Mouse (Mus musculus): ENCODE results near the gene Rnf20.
A peak's percentile ranks its signal among the peaks of the same experiment; 100 is the strongest.

Rnf20 gene

GRCm38 (mm10) chr4:49688594-49689288, 56.9 kb downstream of the Rnf20 start:
- Histone ChIP-seq H3K27me3 (ENCODE audit: control insufficient read depth, insufficient read depth, low read length, poor library complexity, severe bottlenecking) (no peaks in the 10 kb centered on the region), H3K36me3 (ENCODE audit: control insufficient read depth, insufficient read depth, low read length, poor library complexity, severe bottlenecking) (no peaks in the 10 kb centered on the region)
- DNase-seq (ENCODE audit: low read depth, low spot score) = peak; percentile 49

DNA sequence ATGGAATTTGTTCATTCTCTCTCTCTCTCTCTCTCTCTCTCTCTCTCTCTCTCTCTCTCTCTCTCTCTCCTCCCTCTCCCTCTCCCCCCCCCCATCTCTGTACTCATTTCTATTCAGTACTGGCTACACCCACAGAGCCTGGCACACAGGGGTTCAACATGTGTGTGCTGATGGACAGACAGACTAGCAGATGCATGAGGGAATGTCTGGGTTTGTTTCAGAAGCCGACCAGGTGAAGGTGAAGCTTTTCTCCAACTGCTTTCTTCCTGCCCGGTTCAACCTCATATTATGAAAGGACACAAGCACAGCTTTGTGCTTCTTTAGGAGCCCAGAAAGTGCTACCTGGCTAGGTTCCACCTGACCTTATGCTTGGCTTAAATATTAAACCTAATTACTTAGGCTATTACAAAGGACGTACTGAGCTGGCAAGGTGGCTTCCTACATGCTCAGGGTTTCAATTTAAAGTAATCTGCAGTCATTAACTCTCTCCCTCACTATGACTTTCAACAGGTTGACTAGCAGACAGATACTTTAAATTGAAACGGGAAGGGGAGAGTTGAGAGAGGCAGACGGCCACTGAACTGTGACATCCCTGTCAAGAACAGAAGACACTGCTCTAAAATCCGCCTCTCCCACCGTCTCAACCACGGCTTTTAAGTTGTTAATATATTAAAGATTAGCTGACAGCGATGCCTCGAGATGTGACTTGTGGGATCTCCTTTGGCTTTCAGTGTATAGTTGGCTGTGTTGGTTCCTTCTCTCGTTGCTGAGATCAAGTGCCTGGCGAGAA, 59.8 kb downstream of the Rnf20 start:
- H3K27me3 ChIP-seq (ENCODE audit: control insufficient read depth, insufficient read depth, low read length, poor library complexity, severe bottlenecking) = no peaks in the 10 kb centered on the region
- no peak for DNase-seq (ENCODE audit: low read depth, low spot score)
- H3K36me3 ChIP-seq (ENCODE audit: control insufficient read depth, insufficient read depth, low read length, poor library complexity, severe bottlenecking) = no peaks in the 10 kb centered on the region

All from splenic B cell, adult 2 months (primary cell).